Mouse (Mus musculus): ENCODE measurements around the gene Gm9970. TPM values are rescaled to one million over a fixed set of nuclear protein-coding genes. Genes with fewer than 3 reads are reported as not detected.
"Not testable (repeated sequence)": the region's sequence is repeated elsewhere in the genome, so short reads cannot be mapped to it uniquely, and the experiment has no call there.

Gene Gm9970
- polyA plus RNA-seq, 1 experiment from 2014 or later, result 1.2 TPM

DNA sequence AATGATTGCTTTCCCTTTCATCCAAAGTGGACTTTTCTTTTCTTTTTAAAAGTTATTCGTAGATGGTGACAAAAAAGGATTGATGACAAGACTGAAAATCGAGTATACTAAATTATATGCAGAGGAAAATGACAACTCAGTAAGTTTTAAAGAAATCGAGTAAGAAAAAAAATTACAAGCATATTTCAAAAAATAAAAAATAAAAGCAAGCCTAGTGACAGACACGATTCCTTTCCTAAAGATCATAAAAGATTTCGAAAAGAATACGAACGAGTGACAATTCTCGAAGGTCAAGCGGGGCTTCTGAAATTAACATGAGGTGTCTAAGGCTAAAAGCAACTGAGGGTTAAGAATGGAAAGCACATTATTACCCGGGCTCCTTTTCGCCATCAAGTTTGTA, 21.6 kb downstream of the Gm9970 start:
- ATAC-seq (ENCODE audit: insufficient read depth, low FRiP score, low TSS enrichment) (no peak), DNase-seq (ENCODE audit: low spot score) (no peak)
- peak overlapping the region; percentile 84 for H3K4me3 ChIP-seq (ENCODE audit: low read depth, low read length)
- no peaks in the 10 kb centered on the region for H3K27me3 ChIP-seq (ENCODE audit: control insufficient read depth, insufficient read depth, low read length)
- no peaks in the 10 kb centered on the region for H3K9me3 ChIP-seq (ENCODE audit: control insufficient read depth, low read length)
- peak overlapping the region; percentile 93 for H3K9ac ChIP-seq (ENCODE audit: low read length)
- H3K27ac ChIP-seq (ENCODE audit: low read depth, low read length), result no peak overlapping the region; the same call in 1 of the 2 replicates
- WGBS, result 2% methylated on average over 11 of the region's 11 CpGs
- peak overlapping the region; percentile 84 for H3K4me2 ChIP-seq (ENCODE audit: low read depth)
- no peaks in the 10 kb centered on the region for H3K36me3 ChIP-seq (ENCODE audit: control insufficient read depth, insufficient read depth, low read length)
- peaks cover 2% of the 10 kb centered on the region; the same call in 1 of the 2 replicates for H3K4me1 ChIP-seq (ENCODE audit: control insufficient read depth, insufficient read depth, low read length)

DNA sequence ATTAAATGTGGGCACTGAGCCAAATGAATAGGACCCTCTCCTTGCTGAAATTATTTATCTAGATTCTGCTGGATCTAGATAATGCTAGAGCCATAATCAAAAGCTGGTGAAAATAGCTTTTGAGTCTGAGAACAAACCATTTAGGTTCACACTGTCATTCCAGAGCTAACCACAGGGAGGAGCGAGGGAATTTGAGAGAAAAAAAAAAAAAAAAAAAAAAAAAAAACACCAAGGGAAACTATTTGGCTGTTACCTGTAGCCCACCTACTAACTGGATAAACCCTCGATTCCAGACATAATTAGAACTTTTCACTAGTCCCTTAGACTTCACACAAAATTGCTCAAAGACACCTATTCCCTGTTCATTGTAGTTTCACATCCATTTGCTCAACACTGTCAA, 22.0 kb downstream of the Gm9970 start:
- Histone ChIP-seq H3K9me3 (ENCODE audit: control insufficient read depth, low read length) (no peaks in the 10 kb centered on the region), H3K27ac (ENCODE audit: low read depth, low read length) (no peak overlapping the region), H3K27me3 (ENCODE audit: control insufficient read depth, insufficient read depth, low read length) (no peaks in the 10 kb centered on the region), H3K4me2 (ENCODE audit: low read depth) (peak overlapping the region; percentile 84), H3K4me1 (ENCODE audit: control insufficient read depth, insufficient read depth, low read length) (peaks cover 2% of the 10 kb centered on the region; the same call in 1 of the 2 replicates), H3K9ac (ENCODE audit: low read length) (no peak overlapping the region), H3K36me3 (ENCODE audit: control insufficient read depth, insufficient read depth, low read length) (no peaks in the 10 kb centered on the region), H3K4me3 (ENCODE audit: low read depth, low read length) (peak overlapping the region; percentile 84)
- no peak for DNase-seq (ENCODE audit: low spot score)
- no peak for ATAC-seq (ENCODE audit: insufficient read depth, low FRiP score, low TSS enrichment)
- 4% methylated on average over 2 of the region's 2 CpGs for WGBS

DNA sequence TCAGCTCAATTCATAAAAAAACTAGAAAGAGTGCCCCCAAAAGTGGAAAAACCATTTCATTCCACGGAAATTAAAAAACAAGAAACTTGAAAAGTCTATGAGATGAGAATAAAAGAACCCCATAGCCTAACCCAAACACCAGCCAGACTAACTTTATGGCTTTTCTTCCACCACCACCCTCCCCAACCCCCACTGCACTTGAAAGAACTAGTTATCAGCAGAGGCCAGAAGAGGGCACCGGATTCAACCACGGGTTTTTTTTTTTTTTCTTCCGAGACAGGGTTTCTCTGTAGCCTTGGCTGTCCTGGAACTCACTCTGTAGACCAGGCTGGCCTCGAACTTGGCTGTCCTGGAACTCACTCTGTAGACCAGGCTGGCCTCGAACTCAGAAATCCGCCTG, 22.7 kb downstream of the Gm9970 start:
- 56% methylated on average over 7 of the region's 7 CpGs for WGBS
- H3K4me1 ChIP-seq (ENCODE audit: control insufficient read depth, insufficient read depth, low read length), result peaks cover 2% of the 10 kb centered on the region; the same call in 1 of the 2 replicates
- no peak overlapping the region for H3K9ac ChIP-seq (ENCODE audit: low read length)
- no peak for DNase-seq (ENCODE audit: low spot score)
- H3K27ac ChIP-seq (ENCODE audit: low read depth, low read length), result no peak overlapping the region
- H3K9me3 ChIP-seq (ENCODE audit: control insufficient read depth, low read length), result no peaks in the 10 kb centered on the region
- H3K4me2 ChIP-seq (ENCODE audit: low read depth), result no peak overlapping the region
- H3K27me3 ChIP-seq (ENCODE audit: control insufficient read depth, insufficient read depth, low read length), result no peaks in the 10 kb centered on the region
- H3K4me3 ChIP-seq (ENCODE audit: low read depth, low read length), result no peak overlapping the region
- no peaks in the 10 kb centered on the region for H3K36me3 ChIP-seq (ENCODE audit: control insufficient read depth, insufficient read depth, low read length)
- ATAC-seq (ENCODE audit: insufficient read depth, low FRiP score, low TSS enrichment), result no peak

DNA sequence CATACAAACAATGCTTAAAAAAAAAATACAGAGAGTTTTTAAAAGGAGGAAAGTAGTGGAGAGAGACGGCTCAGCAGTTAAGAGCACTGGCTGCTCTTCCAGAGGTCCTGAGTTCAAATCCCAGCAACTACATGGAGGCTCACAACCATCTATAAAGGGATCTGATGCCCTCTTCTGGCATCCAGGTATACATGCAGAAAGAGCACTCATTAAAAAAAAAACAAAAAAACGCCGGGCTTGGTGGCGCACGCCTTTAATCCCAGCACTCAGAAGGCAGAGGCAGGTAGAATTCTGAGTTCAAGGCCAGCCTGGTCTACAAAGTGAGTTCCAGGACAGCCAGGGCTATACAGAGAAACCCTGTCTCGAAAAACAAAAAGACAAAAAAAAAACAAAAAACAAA, 24.5 kb downstream of the Gm9970 start:
- not testable (repeated sequence) for H3K4me3 ChIP-seq (ENCODE audit: low read depth, low read length); H3K27me3 ChIP-seq (ENCODE audit: control insufficient read depth, insufficient read depth, low read length); ATAC-seq (ENCODE audit: insufficient read depth, low FRiP score, low TSS enrichment); H3K4me1 ChIP-seq (ENCODE audit: control insufficient read depth, insufficient read depth, low read length); H3K4me2 ChIP-seq (ENCODE audit: low read depth); H3K36me3 ChIP-seq (ENCODE audit: control insufficient read depth, insufficient read depth, low read length); H3K27ac ChIP-seq (ENCODE audit: low read depth, low read length); H3K9ac ChIP-seq (ENCODE audit: low read length); H3K9me3 ChIP-seq (ENCODE audit: control insufficient read depth, low read length); DNase-seq (ENCODE audit: low spot score)
- WGBS, result 87% methylated on average over 6 of the region's 6 CpGs

DNA sequence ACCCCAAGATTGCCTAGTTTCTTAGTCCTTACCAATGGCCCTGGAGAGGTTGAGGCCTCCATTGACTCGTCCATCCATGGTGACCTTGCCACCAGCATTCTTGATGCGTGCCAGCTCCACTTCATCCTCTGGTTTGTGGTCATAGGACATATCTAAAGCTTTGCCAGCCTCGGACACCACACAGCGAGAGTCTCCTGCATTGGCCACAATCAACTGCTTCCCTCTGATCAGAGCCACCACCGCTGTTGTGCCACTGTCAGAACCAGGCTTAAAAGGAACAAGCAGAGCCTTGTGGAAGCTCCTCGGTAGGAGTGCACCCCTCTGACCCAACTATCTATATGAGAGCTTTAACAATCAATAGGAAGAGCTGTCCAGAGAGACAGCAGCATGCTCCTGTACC, 36.6 kb downstream of the Gm9970 start:
- Histone ChIP-seq H3K4me3 (ENCODE audit: low read depth, low read length) (no peak overlapping the region), H3K4me2 (ENCODE audit: low read depth) (no peak overlapping the region), H3K4me1 (ENCODE audit: control insufficient read depth, insufficient read depth, low read length) (peaks cover 14% of the 10 kb centered on the region; the same call in 1 of the 2 replicates), H3K27me3 (ENCODE audit: control insufficient read depth, insufficient read depth, low read length) (no peaks in the 10 kb centered on the region), H3K36me3 (ENCODE audit: control insufficient read depth, insufficient read depth, low read length) (peaks cover 24% of the 10 kb centered on the region), H3K27ac (ENCODE audit: low read depth, low read length) (no peak overlapping the region), H3K9me3 (ENCODE audit: control insufficient read depth, low read length) (peaks cover 5% of the 10 kb centered on the region), H3K9ac (ENCODE audit: low read length) (no peak overlapping the region)
- WGBS, result 95% methylated on average over 6 of the region's 6 CpGs
- DNase-seq (ENCODE audit: low spot score) (no peak), ATAC-seq (ENCODE audit: insufficient read depth, low FRiP score, low TSS enrichment) (no peak)

DNA sequence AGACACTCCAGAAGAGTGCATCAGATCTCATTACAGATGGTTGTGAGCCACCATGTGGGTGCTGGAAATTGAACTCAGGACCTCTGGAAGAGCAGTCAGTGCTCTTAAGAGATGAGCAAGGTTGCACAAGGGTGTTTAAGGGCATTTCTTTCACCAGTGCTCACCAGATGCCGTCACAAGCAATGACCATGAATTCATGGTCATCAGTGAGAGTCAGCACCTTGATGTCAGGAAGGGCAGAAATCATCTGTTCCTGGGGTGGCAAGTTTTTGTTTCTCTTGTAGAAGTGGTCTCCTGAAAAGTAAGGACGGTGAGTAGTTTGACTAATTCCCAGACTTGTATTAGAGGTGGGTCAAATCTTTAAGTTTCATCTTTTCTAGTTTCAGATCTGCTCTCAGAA, 37.2 kb downstream of the Gm9970 start:
- no peak for DNase-seq (ENCODE audit: low spot score)
- peaks cover 5% of the 10 kb centered on the region for H3K9me3 ChIP-seq (ENCODE audit: control insufficient read depth, low read length)
- peaks cover 29% of the 10 kb centered on the region for H3K36me3 ChIP-seq (ENCODE audit: control insufficient read depth, insufficient read depth, low read length)
- H3K9ac ChIP-seq (ENCODE audit: low read length), result no peak overlapping the region
- ATAC-seq (ENCODE audit: insufficient read depth, low FRiP score, low TSS enrichment), result no peak
- H3K27ac ChIP-seq (ENCODE audit: low read depth, low read length), result no peak overlapping the region
- no peak overlapping the region for H3K4me3 ChIP-seq (ENCODE audit: low read depth, low read length)
- no peak overlapping the region for H3K4me2 ChIP-seq (ENCODE audit: low read depth)
- H3K4me1 ChIP-seq (ENCODE audit: control insufficient read depth, insufficient read depth, low read length), result peaks cover 14% of the 10 kb centered on the region; the same call in 1 of the 2 replicates
- 89% methylated on average over 2 of the region's 2 CpGs for WGBS
- no peaks in the 10 kb centered on the region for H3K27me3 ChIP-seq (ENCODE audit: control insufficient read depth, insufficient read depth, low read length)

DNA sequence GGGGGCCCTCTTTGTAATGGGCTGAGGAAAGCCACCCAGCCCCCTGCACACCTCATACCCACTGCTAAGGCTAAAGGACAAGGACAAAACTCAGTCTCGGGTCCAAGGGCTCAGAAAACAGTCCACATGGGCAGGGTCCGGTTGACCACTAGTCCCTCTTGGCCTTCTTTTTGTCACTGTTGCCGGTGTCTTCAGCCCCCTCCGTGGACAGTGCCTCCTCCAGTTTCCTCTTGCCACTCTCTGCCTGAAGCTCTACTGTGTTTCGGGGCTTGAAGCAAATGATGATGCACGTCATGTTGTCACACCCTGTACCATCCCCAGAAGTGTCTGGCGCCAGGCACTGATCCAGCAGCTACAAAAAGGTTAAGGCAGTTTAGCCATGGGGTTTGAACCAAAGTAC, 38.1 kb downstream of the Gm9970 start:
- H3K36me3 ChIP-seq (ENCODE audit: control insufficient read depth, insufficient read depth, low read length), result peaks cover 33% of the 10 kb centered on the region
- H3K27ac ChIP-seq (ENCODE audit: low read depth, low read length), result peak overlapping the region; percentile 76; the same call in 1 of the 2 replicates
- H3K9me3 ChIP-seq (ENCODE audit: control insufficient read depth, low read length), result peaks cover 5% of the 10 kb centered on the region
- DNase-seq (ENCODE audit: low spot score) (no peak), ATAC-seq (ENCODE audit: insufficient read depth, low FRiP score, low TSS enrichment) (no peak)
- no peaks in the 10 kb centered on the region for H3K27me3 ChIP-seq (ENCODE audit: control insufficient read depth, insufficient read depth, low read length)
- H3K9ac ChIP-seq (ENCODE audit: low read length), result peak overlapping the region; percentile 67; the same call in 1 of the 2 replicates
- peak overlapping the region; percentile 81 for H3K4me3 ChIP-seq (ENCODE audit: low read depth, low read length)
- peaks cover 14% of the 10 kb centered on the region; the same call in 1 of the 2 replicates for H3K4me1 ChIP-seq (ENCODE audit: control insufficient read depth, insufficient read depth, low read length)
- 80% methylated on average over 7 of the region's 7 CpGs for whole genome bisulfite sequencing
- H3K4me2 ChIP-seq (ENCODE audit: low read depth), result peak overlapping the region; percentile 70

DNA sequence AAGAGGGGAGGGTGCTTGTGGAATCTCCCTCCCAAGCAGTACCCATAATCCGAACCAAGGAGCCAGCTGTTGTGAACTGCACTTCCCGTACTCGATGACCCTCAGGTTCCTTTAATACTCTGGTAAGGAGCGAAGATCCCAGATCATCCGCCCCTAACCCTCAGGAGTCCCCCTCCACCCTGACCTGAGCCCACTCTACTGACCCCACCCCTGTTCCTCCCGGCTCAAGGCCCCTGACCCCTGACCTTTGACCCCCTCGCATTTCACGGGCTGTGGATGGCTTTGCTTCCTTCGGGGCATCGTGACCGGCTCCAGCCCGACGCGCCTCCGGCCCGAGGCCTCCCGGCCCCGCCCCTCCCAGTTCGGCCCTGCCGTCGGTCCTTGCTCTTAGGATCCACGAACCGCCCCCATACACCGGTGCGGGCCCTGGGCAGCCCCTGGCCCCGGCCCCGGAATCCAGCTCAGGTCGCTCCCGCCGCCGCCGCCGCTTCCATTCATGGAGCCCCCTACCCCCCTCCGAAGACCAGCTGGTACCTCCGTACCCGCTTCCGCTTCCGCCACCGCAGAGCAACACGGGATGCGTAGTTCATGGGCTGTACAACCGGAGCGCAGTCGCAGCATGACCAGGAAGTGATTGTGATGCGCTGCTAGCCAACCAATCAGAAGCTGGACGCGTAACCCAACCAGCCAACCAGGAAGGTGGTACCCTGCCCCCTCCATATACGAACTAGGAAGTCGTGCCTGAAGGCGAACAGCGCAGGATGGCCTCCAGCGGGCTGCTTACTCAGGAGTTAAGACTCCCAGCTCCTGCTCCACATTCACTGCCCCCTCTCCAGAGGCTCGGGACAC, 39.1 kb downstream of the Gm9970 start, which contains the start of gene Zfp513:
Gene Zfp513 (minus strand): TSS at position 562 of the 849 bp plus-strand sequence.
- DNase-seq (ENCODE audit: low spot score) (peak; percentile 96), ATAC-seq (ENCODE audit: insufficient read depth, low FRiP score, low TSS enrichment) (peak; percentile 96)
- Histone ChIP-seq H3K4me1 (ENCODE audit: control insufficient read depth, insufficient read depth, low read length) (peaks cover 14% of the 10 kb centered on the region; the same call in 1 of the 2 replicates), H3K4me3 (ENCODE audit: low read depth, low read length) (peak within 1 kb of the TSS; percentile 81), H3K27me3 (ENCODE audit: control insufficient read depth, insufficient read depth, low read length) (no peaks in the 10 kb centered on the region), H3K9ac (ENCODE audit: low read length) (peak within 1 kb of the TSS; percentile 88), H3K27ac (ENCODE audit: low read depth, low read length) (peak within 1 kb of the TSS; percentile 76), H3K9me3 (ENCODE audit: control insufficient read depth, low read length) (peaks cover 5% of the 10 kb centered on the region), H3K36me3 (ENCODE audit: control insufficient read depth, insufficient read depth, low read length) (peaks cover 36% of the 10 kb centered on the region), H3K4me2 (ENCODE audit: low read depth) (peak within 1 kb of the TSS; percentile 89)
- under 1% methylated on average over 53 of the region's 53 CpGs for WGBS

All from neural tube, embryonic 11.5 days (tissue).